Mouse (Mus musculus) urinary bladder, postnatal 10 days (tissue): ENCODE data around the gene Cyp1a1.

Experiments used
- DNase-seq: peaks from one replicate; pipeline ENCODE4 v3.0.0; 2022; ENCODE audit warnings: low spot score

Cyp1a1 gene

DNA sequence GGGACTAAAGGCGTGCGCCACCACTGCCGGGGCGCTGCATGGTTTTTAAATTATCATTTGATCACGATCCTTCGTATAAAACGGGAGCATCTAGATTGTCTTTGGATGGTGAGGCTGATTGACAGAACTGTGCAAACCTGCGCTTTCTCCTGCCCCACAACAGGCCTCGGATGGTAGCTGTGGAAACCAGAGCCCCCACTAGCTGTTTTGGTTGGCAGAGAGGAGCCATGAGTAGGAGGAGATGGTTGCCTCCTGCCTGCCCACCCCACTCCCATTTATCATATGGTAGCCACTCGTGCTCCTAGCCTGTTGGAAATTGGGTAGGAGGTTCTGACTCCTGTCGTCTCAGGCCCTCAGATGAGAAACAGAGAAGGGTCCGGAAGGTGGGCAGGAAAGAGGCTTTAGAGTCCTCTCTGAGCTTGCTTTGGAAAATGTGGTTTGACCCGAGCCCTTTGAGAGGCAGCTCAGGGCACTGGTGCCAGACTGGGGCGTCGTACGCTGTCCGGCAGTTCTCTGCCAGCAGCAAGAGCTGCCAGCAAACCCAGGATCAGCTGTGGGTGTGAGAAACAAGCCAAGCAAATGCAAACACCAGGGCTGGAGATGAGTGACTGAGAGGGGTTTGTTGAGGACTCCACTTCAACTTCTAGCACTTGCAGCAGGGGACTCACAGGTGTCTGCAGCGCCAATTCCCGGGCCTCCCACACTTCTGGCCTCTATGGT, 30.9 kb upstream of the Cyp1a1 start:
- DNase-seq = no peak

DNA sequence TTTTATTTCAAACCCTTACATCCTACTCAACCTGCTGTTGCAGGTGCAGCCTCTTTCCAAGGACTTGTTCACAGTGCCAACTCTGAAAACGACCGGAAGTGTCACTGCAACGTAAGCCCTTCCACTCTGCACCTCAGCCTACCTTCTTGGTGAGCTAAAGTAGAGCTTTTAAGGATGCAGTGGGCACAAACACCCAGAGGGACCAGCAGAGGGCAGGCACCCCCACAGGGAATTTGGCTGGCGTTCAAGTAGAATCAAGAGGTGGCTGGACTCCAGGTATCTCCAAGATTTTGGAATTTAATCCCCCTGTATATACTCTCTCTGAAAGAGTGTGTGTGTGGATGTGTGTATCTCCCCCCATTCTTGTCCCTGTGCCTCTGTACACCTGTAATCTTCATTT, 29.9 kb upstream of the Cyp1a1 start:
- no peak for DNase-seq

DNA sequence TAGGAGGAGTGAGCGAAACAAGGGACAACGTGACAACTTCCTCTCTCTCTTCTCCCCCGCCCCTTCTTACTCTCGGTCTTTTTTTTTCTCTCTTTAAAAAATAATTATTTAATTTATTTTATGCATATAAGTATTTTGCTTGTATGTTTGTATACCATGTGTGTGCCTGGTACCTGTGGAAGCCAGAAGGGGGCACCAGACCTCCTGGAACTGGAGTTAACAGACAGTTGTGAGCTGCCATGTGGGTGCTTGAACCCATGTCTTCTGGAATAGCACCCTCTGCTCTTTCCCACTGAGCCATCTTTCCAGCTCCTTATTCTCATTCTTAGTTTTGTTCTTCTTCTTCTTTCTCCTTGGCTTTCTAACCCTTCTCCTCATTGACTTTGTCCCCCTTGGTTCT, 28.8 kb upstream of the Cyp1a1 start:
- no peak for DNase-seq

DNA sequence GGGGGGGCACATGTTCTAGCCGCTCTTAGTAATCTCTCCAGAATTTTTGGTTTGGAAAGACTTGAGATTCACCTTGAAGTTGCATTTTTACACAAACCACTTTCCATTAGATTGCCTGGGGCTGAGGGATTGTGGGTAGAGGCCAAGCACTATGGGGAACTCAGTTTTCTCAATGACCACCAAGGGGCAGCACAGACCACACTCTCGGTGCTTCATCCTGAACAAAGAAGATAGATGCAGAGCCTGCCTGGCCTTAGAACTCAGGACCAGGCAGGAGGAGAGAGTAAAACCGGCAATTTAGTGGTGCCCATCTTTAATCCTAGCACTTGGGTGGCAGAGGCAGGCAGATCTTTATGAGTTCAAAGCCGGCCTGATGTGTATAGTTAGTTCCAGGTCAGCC, 28.0 kb upstream of the Cyp1a1 start:
- DNase-seq = no peak

DNA sequence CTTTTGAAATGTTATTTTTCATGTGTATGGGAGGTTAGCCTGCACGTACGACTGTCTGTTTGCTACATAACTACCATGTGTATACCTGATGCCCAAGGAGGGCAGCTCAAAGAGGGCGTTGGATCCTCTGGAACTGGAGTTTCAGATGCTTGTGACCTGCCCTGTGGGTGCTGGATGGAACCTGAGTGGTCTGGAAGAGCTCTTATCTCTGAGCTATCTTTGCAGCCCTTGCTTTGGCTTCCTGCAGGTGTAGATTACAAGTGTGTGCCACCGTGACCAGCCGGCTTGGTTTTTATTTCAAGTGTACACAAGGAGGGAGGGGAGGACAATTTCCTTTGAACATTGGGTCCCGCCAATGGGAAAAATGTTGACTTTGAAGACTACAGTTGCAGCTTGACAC, 27.2 kb upstream of the Cyp1a1 start:
- DNase-seq = no peak

GRCm38 (mm10) chr9:57661552-57661951, 26.2 kb upstream of the Cyp1a1 start:
- DNase-seq = no peak

GRCm38 (mm10) chr9:57664616-57665015, 23.1 kb upstream of the Cyp1a1 start:
- DNase-seq = no peak

DNA sequence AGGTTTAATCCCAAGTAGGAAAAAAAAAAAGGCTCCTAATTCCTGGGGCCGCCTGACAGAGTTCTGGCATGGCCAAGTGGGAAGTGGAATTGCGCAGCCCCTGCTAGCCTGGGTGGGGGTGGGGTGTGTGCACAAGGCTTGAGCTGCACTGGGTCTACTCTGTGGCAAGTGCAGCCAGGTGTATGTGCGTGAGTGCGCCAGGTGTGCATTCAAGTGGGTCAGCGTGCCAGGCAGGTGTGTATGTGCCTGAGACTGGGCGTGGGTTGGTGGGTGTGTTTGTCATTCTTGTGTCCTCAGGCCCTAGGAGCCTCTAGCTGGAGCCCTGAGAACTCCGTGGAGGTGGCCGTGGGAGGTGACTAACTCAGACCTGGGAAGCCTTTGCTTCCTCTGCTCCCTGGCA, 21.2 kb upstream of the Cyp1a1 start:
- DNase-seq = no peak

DNA sequence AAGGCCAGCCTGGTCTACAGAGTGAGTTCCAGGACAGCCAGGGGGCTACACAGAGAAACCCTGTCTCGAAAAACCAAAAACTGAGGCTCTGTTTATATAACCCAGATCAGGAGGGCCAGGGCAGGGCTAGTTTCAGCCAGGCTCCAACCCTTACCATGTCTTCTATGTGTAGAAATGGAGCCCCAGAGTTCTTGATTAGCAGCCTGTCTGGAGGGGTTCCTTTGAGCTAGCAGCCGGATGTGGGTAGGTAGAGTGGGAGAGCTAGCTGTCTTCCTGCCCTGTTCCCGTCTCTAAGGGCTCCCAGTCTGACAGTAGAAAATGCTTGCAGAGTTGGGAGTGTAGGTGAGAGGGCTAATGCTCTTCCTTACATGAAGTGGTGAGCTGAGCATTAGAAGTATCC, 20.6 kb upstream of the Cyp1a1 start:
- no peak for DNase-seq

- DNase-seq = no peak
Measured at GRCm38 (mm10) chr9:57667817-57668216, 19.9 kb upstream of the Cyp1a1 start.

DNA sequence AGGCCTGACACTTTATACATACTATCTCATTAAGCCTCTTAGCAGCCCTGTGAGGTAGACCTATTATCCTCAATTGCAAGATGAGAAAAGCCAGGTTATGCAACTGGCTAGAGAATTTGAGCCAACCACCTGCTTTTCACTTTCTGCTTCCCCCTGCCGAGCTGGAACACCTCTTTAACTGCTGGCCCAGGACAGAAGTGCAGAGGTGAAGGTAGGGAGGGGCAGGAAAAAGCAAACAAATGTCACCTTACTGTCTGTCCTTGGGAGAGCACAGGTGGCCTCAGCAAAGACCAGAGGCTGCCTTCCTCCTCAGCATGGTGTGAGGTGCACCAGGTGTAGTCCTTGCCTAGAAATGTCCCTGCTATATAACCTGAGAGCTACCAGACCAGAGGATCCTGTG, 19.5 kb upstream of the Cyp1a1 start:
- DNase-seq = no peak

- no peak for DNase-seq
Measured at GRCm38 (mm10) chr9:57669566-57669965, 18.2 kb upstream of the Cyp1a1 start.

GRCm38 (mm10) chr9:57671037-57671436, 16.7 kb upstream of the Cyp1a1 start:
- DNase-seq = no peak

DNA sequence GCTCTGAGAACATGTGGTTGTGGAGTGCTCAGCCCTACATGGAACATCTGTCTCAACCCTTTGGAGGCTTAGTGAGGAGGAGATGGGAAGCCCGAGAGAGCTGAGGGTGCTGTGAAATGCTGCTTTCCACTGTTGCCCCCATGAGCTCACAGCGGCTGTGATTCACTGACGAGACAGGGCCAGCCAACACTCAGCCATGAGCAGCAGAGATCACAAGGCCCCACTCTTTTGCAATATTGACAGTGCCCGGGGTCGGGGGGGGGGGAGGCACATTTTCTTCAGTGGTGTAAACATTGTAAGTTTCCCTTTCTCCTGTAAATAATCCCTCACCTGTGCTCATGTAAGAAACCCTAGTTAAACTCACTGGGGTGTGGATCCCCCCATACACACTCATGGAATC, 16.2 kb upstream of the Cyp1a1 start:
- DNase-seq = no peak

DNA sequence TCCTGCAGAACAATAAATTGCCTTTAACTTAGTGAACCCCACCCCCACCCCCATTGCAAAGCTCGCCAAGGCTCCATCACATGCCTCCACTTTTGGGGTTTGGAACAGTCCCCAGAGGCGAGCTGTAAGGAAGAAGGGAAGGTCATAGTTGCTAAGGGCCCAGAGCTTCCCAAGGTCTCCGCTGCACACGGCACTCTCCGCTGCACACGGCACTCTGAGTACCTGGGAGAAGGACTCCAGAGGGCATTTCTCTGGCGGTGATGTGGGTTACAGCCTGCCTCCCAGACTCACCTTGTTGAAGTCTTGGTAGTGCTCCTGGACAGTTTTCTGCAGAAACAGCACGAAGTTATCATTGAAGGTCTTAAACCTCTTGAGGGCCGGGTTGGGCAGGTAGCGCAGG, 6.3 kb upstream of the Cyp1a1 start:
- DNase-seq = no peak

GRCm38 (mm10) chr9:57683520-57683919, 4.2 kb upstream of the Cyp1a1 start, which contains the start of gene Cyp1a2:
TSS of gene Cyp1a2 (minus strand) at chr9:57683703.
- no peak for DNase-seq

GRCm38 (mm10) chr9:57686011-57686410, 1.7 kb upstream of the Cyp1a1 start:
- DNase-seq = no peak

DNA sequence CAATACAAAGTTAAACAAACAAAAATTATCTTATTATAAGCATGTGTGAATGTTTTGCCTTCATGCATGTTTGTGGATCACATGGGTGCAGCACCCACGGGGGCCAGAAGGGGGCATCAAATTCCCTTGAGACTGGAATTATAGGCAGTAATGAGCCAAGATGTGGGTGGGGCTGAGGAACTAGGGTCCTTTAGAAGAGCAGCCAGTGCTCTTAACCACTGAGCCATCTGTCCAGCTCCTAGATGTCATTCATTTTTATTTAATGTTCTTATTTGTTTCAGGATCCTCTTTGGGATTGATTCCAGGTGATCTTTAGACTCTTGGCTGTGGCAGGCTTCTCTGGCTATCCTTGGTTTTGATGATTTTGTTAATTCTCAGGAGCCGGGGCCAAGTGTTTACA, 430 bp downstream of the Cyp1a1 start:
- DNase-seq = no peak

DNA sequence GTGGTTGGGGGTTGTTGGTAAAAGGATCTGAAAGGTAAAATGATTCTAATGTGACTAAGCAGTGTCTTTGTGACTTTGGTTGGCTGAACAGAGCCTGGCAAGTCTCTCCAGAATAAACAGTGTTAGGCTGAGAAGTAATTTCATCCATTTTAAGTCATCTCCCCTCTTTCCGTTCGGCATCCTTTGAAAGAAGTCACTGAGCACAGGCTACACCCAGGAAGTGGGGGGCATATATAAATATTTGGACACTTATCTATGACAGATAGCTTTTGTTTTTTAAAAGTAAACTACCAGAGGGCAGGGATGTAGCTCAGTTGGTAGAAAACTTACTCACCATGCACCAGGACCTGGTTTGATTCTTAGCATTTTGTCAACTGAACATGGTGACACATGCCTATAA, 878 bp downstream of the Cyp1a1 start:
- no peak for DNase-seq

GRCm38 (mm10) chr9:57694108-57694507, 6.4 kb downstream of the Cyp1a1 start:
- no peak for DNase-seq

- DNase-seq = no peak
Measured at GRCm38 (mm10) chr9:57696380-57697285, 8.9 kb downstream of the Cyp1a1 start.

- DNase-seq = no peak
Measured at GRCm38 (mm10) chr9:57697380-57697779, 9.7 kb downstream of the Cyp1a1 start.

DNA sequence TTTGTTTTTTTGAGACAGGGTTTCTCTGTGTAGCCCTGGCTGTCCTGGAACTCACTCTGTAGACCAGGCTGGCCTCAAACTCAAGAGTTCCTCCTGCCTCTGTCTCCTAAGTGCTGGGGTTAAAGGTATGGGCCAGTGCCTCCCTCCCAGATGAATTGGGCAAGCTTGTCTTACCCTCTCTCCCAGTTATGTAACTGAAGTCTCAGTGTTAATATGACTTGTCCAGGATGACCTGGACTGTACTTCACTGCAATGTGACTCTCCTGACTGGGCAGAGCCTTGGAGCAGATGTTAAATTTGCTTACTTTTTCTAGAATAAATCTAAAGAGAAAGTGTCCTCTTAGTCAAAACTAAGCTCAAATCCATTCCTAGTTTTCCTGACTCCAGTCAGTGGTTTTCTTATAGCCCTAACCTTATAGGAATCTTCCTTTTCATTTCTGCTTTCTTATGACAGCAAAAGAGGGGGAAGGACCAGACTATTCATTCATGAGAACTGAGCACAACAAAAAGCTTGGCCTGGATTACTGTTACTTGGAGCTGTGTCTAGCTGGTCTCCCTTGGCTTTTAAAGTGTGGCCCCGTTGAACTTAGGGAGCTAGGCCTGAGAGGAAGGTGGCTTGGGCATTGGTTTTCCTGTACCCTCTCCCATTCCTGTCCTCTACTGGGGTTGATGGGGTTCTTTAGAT, 10.9 kb downstream of the Cyp1a1 start:
- no peak for DNase-seq
